Mouse (Mus musculus) lung, postnatal 0 days (tissue): ENCODE measurements around the gene Chrnb1.
A peak's percentile ranks its signal among the peaks of the same experiment; 100 is the strongest.

Source experiments
- CTCF ChIP-seq: IDR thresholded peaks from 2 replicates; pipeline ENCODE4 v1.5.1; 2016; ENCODE audit warnings: antibody characterized with exemption, mild to moderate bottlenecking
- EP300 ChIP-seq: IDR thresholded peaks from 2 replicates; pipeline ENCODE4 v1.6.1; 2016; ENCODE audit warnings: antibody characterized with exemption, mild to moderate bottlenecking, control low read depth

DNA sequence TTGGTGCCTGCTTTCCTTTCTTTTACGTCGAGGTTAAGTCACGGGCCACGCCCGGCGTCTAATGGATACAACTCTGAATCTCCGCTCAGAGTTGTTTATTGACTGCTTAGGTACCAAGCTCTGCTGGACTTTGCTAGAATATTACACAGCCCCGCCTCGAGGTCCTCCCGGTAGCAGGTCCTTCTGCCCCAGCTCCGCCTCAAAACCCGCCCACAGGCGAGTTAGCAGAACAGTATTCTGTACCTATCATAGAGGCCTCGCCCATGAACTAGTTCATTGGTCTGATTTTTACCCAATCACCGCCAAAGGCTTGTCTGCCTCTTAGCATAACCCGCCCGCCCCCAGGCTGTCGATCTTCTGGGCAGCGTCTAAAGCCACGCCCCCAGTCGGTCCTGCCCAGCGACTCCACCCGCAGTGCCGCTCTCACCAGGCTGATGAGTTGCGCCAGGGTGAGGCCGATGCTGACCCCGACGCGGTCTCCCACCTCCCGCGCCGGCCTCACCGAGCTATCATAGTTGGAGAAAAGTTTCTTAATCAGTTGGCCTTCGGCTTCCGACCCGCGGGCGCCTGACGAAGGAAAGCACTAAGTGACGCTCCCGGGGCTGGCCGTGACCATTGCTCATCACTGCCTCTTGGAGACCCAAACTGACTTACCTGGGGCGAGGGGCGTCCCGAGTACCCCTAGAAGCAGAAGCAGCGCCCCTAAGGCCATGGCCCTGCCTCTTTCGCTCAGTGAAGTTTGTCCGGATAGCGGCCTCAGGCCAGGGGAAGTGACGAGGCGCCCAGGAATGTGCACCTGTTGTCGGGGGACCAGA lies at the start of gene Chrnb1:
- TF ChIP-seq EP300 (no peak), CTCF (peak; percentile 18; the same call in 1 of the 2 replicates)
